Mouse (Mus musculus) gastrocnemius, adult 8-10 months (tissue): ENCODE results near the gene Gm13871. TPM values are rescaled to one million over a fixed set of nuclear protein-coding genes. Genes with fewer than 3 reads are reported as not detected.
"Not testable (repeated sequence)": the region's sequence is repeated elsewhere in the genome, so short reads cannot be mapped to it uniquely, and the experiment has no call there.

ENCODE experiments used
- DNase-seq, 2 experiments: peaks; one replicate each; pipeline ENCODE4 v3.0.0; 2022; ENCODE audit warnings: low spot score in 2 of 2
- total RNA-seq, 4 experiments: library from RNA; stranded (reverse); gene quantifications; 2 replicates each; pipeline ENCODE4 v1.2.4; 2022

The Gm13871 gene
- not detected for total RNA-seq

DNA sequence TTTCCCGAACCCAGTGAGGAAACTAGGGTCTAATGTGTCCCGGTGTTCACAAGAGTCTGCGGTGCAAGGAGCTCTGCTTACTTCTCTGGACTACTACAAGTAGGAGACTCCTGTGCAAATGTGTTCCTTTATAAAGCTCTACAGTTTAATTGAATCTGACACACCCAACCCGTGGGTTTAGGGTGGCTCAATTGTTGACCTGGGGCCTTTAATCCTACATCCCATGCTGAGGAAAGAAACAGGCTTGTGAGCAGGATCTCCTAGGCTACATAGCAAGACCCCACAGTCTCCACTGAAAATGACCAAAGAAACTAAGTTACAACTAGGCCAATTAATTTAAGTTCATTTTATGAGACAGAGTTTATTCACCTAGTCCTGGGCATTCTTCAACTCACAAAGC, at the start of gene Gm13871:
TSS of gene Gm13871 (minus strand) at position 101 of the 400 bp plus-strand sequence.
- not testable (repeated sequence) for DNase-seq

DNA sequence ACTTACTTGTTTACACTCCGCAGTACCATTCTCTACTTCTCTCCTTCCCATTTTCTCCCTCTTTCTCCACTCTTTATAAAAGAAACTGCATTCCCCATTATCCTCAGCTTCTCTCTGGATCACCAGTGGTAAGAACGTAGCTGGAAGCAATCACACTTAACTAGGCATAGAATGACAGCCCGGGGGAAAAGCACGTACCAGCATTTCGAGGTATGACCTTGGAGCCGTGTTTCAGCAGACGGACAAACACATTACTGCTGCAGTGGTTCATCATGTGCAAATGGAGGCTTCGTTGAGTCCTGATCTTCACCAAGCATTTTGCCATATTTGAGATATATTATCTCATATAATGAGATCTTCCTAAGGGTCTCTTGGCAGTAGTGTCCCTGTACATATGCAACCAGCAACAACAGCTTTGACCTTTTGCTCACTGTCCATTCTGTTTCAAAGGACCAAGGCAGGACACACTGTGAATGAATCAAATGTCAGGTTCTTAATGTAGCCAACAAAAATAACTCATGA, 44.7 kb upstream of the Gm13871 start, which contains the start of gene 2310002L09Rik:
TSS of gene 2310002L09Rik (minus strand) at position 472 of the 522 bp plus-strand sequence.
- peak in 1 of 2 experiments; percentile 15 for DNase-seq

DNA sequence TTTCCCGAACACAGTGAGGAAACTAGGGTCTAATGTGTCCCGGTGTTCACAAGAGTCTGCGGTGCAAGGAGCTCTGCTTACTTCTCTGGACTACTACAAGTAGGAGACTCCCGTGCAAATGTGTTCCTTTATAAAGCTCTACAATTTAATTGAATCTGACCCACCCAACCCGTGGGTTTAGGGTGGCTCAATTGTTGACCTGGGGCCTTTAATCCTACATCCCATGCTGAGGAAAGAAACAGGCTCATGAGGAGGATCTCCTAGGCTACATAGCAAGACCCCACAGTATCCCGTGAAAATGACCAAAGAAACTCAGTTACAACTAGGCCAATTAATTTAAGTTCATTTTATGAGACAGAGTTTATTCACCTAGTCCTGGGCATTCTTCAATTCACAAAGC, 14.9 kb upstream of the Gm13871 start, which contains the start of gene Gm11756:
TSS of gene Gm11756 (minus strand) at position 101 of the 400 bp plus-strand sequence.
- not testable (repeated sequence) for DNase-seq

DNA sequence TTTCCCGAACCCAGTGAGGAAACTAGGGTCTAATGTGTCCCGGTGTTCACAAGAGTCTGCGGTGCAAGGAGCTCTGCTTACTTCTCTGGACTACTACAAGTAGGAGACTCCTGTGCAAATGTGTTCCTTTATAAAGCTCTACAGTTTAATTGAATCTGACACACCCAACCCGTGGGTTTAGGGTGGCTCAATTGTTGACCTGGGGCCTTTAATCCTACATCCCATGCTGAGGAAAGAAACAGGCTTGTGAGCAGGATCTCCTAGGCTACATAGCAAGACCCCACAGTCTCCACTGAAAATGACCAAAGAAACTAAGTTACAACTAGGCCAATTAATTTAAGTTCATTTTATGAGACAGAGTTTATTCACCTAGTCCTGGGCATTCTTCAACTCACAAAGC, 14.7 kb downstream of the Gm13871 start, which contains the start of gene Gm11757:
TSS of gene Gm11757 (minus strand) at position 101 of the 400 bp plus-strand sequence.
- DNase-seq, result not testable (repeated sequence)

DNA sequence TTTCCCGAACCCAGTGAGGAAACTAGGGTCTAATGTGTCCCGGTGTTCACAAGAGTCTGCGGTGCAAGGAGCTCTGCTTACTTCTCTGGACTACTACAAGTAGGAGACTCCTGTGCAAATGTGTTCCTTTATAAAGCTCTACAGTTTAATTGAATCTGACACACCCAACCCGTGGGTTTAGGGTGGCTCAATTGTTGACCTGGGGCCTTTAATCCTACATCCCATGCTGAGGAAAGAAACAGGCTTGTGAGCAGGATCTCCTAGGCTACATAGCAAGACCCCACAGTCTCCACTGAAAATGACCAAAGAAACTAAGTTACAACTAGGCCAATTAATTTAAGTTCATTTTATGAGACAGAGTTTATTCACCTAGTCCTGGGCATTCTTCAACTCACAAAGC, 29.6 kb downstream of the Gm13871 start, which contains the start of gene Gm11758:
TSS of gene Gm11758 (minus strand) at position 101 of the 400 bp plus-strand sequence.
- DNase-seq, result not testable (repeated sequence)

Other genes with a start within 250 kb of the Gm13871 start
- not detected for gene Gm11239, start 237.6 kb downstream of the Gm13871 start, total RNA-seq
- gene Gm428, start 222.4 kb downstream of the Gm13871 start, total RNA-seq, result not detected
- not detected for gene Rasef, start 115.0 kb downstream of the Gm13871 start, total RNA-seq
- gene Gm11758, start 29.7 kb downstream of the Gm13871 start, total RNA-seq, result not detected
- gene Gm11757, start 14.8 kb downstream of the Gm13871 start, total RNA-seq, result not detected
- 1 to 10 TPM in 3 of 4 experiments, under 1 TPM in 1; 0.78 to 1.9 (median 1.2) TPM for gene Gm11756, start 14.8 kb upstream of the Gm13871 start, total RNA-seq
- gene 2310002L09Rik, start 44.9 kb upstream of the Gm13871 start, total RNA-seq, result 100 to 1,000 TPM; 119 to 147 (median 137) TPM
- under 1 TPM; 0.07 to 0.43 (median 0.20) TPM for gene Frmd3, start 107.5 kb upstream of the Gm13871 start, total RNA-seq